Mouse (Mus musculus) cerebellum, postnatal 25 days (tissue): ENCODE measurements around the gene Gm14496.
"Not testable (repeated sequence)": the region's sequence is repeated elsewhere in the genome, so short reads cannot be mapped to it uniquely, and the experiment has no call there.

Source experiments
- DNase-seq, 2 experiments: peaks; one replicate each; pipeline ENCODE4 v3.0.0; 2021; ENCODE audit warnings: mixed read lengths in 2 of 2

The Gm14496 gene

DNA sequence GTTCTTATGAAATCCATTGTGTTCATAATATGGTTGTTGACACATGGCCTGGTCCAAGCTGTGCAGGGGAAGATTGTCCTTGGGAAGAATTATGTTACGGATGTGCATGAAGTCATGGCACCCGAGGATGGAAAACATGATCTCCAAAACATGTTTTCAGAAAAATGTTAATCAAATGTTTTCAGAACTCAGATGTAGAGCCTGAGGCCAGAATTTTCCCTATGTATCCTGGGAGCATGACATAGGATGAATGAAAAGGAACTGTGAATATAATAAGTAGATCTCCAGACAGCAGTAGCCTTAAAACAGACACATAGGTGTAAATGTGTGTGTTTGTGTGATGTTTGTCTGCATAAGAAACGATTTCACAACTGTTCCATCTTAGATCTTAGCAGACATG, at the start of gene Gm14496:
TSS of gene Gm14496 (plus strand) at position 301 of the 400 bp plus-strand sequence.
- no peak for DNase-seq

DNA sequence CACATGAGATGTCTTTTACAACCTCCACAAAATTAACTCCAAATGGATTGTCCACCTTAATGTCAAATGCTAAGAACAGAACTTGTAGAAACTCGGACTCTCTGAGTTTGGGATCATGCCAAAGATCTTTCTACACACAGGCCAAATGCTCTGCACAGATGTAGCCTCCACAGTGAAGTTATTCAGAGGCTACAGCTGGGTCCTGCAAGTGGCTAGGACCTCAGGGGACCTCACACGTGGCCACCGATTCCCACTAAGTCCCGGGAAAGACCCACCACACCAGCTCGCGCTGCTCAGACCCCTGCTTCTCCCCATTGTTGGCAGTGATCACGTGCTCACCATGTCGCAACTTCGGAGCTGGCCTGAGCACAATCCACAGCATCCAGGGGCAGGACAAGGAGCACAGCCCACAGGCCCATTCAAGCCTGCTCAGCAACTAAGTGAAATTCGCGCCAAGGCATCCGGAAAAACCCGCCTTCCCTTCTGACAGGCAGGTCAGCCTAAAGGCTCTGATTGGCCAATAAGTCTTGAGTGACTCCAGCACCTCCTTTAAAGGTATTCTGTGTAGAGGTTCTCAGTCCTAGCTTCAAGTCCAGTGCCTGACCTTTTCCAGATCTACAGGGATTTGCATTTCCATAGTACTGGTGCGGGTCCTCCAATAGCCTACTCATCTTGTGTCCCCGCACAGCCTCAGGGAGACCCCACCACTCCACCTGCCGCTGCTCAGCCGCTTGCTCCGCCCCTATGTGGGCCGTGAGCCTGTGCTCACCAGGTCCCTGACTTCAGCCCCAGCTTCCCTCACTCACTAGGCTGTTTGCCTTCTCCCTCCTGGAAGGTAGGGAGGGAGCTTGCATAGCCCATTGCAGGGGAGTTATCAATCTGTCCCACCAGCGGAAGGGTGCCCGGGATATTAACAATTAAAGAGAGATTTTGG, 37.9 kb upstream of the Gm14496 start:
- DNase-seq = not testable (repeated sequence)

DNA sequence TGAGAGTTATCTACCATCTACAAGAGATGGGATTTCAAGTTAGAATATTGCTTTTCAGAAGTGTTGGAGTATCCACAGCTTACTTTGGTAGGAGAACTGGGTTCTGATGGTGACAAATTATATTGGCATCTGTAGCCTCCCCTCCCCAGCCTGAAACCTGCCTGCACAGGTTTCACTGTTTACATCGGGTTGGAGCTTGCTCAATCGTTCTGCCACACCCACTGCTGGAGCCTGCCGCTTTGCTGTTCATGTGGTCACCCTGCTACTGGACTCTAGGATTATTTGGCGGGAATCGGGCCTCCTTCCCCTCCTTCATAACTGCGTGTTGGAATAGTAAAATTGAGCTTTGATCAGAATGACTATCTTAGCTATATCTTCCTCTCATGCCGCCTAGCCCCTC, 22.5 kb upstream of the Gm14496 start:
- DNase-seq = no peak

DNA sequence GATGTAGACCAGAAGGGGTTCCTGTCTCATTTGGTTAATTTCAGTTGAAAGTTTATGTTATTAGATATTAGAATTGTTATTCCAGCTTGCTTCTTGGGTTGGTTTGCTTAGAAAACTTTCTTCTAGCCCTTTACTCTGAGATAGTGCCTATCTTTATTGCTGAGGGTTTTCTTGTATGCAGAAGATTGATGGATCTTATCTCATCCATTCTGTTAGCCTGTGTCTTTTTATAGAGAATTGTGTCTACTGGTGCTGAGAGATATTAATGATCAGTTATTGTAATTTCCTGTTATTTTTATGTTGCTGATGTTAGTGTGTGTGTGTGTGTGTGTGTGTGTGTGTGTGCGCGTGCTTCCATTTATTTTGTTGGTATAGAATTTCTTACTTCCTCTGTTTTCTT, 21.7 kb upstream of the Gm14496 start:
- DNase-seq = no peak

DNA sequence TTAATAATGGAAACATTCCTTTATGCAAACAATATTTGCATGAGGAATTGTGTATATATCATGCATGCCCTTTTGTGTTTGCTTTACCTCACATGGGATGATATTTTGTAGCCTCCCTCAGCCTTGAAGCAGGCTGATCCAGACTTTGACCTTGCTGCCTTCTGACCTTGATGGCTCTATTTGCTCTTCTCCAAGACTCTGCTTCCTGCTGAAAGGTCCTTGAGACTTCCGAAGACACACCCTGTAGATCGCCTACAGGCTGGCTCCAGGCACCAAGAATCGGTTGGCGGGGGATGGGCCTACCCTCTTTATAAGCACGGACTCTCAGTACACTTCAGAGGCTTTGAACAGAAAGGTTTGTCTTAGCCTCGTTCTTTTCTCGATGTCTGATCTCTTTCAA, 9.0 kb upstream of the Gm14496 start:
- not testable (repeated sequence) for DNase-seq
